Mouse (Mus musculus) forebrain, embryonic 14.5 days (tissue): ENCODE results near the gene Flywch1. TPM values are rescaled to one million over a fixed set of nuclear protein-coding genes. Genes with fewer than 3 reads are reported as not detected.

Experiments used
- ATAC-seq: fragments of 200-750 bp; cut with Nextera tagmentation; 2 replicates; pipeline ENCODE4 v1.8.0; 2017; ENCODE audit warnings: mild to moderate bottlenecking, moderate library complexity
- DNase-seq: peaks from one replicate; pipeline ENCODE4 v3.0.0-alpha.2; 2015; ENCODE audit warnings: low spot score
- H3K27ac ChIP-seq: fragments of 300-500 bp; sonication (generic); 2 replicates; pipeline ENCODE4 v1.5.1; 2014; ENCODE audit warnings: low read depth, mild to moderate bottlenecking, control low read depth, low read length, moderate library complexity
- H3K27me3 ChIP-seq: fragments of 300-500 bp; sonication (generic); replicated peaks from 2 replicates; pipeline ENCODE4 v1.6.1; 2014; ENCODE audit warnings: low read length, control low read depth, mixed read lengths; ENCODE audit not compliant: control insufficient read depth, insufficient read depth
- H3K36me3 ChIP-seq: fragments of 300-500 bp; sonication (generic); 2 replicates; pipeline ENCODE4 v1.6.1; 2014; ENCODE audit warnings: low read length, control low read depth; ENCODE audit not compliant: control insufficient read depth, insufficient read depth
- H3K4me1 ChIP-seq: fragments of 300-500 bp; sonication (generic); 2 replicates; pipeline ENCODE4 v1.6.1; 2014; ENCODE audit warnings: antibody characterized with exemption, low read length, control low read depth; ENCODE audit not compliant: control insufficient read depth, insufficient read depth
- H3K4me2 ChIP-seq: fragments of 300-500 bp; sonication (generic); 2 replicates; pipeline ENCODE4 v1.6.1; 2014; ENCODE audit warnings: mild to moderate bottlenecking, control low read depth, low read length
- H3K4me3 ChIP-seq: fragments of 300-500 bp; sonication (generic); 2 replicates; pipeline ENCODE4 v1.5.1; 2014; ENCODE audit warnings: low read depth, low read length, control low read depth
- H3K9ac ChIP-seq: fragments of 300-500 bp; sonication (generic); 2 replicates; pipeline ENCODE4 v1.6.1; 2014; ENCODE audit warnings: mild to moderate bottlenecking, low read length, control low read depth, moderate library complexity
- H3K9me3 ChIP-seq: fragments of 300-500 bp; sonication (generic); replicated peaks from 2 replicates; pipeline ENCODE4 v1.6.1; 2016; ENCODE audit warnings: low read length, control low read depth, mixed read lengths; ENCODE audit not compliant: control insufficient read depth
- WGBS: fragments of 180-500 bp; shearing (Covaris S2); extraction: QIAGEN DNeasy Blood & Tissue Kit; methylation state at CpG from one replicate; pipeline ENCODE4 v1.1.7; 2014; 5-methylcytosine and 5-hydroxymethylcytosine counted together
- polyA plus RNA-seq: library from polyadenylated mRNA; unstranded; fragments of >200 nt; fragmentation: Nextera tagmentation; extraction: Ambion mirVana; gene quantifications from 2 replicates; pipeline ENCODE4 v1.2.1, GENCODE M21; 2014

Flywch1 gene
- polyA plus RNA-seq, 1 experiment from 2014 or later: 129 TPM

- no peak for ATAC-seq
- H3K9me3 ChIP-seq: no peaks in the 10 kb centered on the region
- 0 out of 2 replicates have a peak overlapping the region, but pooled peaks have one; percentile 7 for H3K4me2 ChIP-seq
- peaks cover 28% of the 10 kb centered on the region for H3K36me3 ChIP-seq
- H3K9ac ChIP-seq: peak overlapping the region; percentile 5; the same call in 1 of the 2 replicates
- H3K4me1 ChIP-seq: peaks cover 17% of the 10 kb centered on the region; the same call in 1 of the 2 replicates
- H3K4me3 ChIP-seq: no peak overlapping the region
- peaks cover 20% of the 10 kb centered on the region for H3K27me3 ChIP-seq
- DNase-seq: no peak
- no peak overlapping the region for H3K27ac ChIP-seq
- WGBS: 61% methylated on average over 15 of the region's 15 CpGs
These were observed 33.6 kb downstream of the Flywch1 start for GRCm38 (mm10) chr17:23737493-23738445.

DNA sequence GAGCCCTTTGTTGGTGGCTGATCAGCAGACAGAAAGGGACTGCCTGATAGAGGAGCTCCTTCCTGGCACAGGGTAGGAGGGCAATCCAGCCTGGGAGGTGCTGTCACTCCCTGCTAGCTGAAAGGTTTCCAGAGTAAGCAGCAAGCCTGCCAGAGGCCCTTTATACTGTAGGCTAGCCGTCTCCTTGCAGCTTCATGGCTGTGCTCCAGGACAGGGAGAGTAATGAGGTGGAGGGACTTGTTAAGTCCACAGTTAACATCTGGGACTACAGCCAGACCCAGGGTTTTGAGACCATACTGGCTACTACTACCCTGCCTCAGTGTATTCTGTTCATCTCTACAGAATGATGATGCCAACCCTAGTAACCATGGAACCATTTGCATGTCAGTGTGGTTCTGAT is 37.1 kb downstream of the Flywch1 start:
- H3K9me3 ChIP-seq: no peaks in the 10 kb centered on the region
- H3K4me1 ChIP-seq: peaks cover 9% of the 10 kb centered on the region; the same call in 1 of the 2 replicates
- DNase-seq (peak; percentile 41), ATAC-seq (no peak)
- peak overlapping the region; percentile 13; the same call in 1 of the 2 replicates for H3K9ac ChIP-seq
- no peaks in the 10 kb centered on the region for H3K27me3 ChIP-seq
- no peak overlapping the region for H3K4me2 ChIP-seq
- peaks cover 28% of the 10 kb centered on the region for H3K36me3 ChIP-seq
- H3K27ac ChIP-seq: no peak overlapping the region
- no peak overlapping the region for H3K4me3 ChIP-seq
- 55% methylated on average over 1 of the region's 1 CpGs for WGBS

DNA sequence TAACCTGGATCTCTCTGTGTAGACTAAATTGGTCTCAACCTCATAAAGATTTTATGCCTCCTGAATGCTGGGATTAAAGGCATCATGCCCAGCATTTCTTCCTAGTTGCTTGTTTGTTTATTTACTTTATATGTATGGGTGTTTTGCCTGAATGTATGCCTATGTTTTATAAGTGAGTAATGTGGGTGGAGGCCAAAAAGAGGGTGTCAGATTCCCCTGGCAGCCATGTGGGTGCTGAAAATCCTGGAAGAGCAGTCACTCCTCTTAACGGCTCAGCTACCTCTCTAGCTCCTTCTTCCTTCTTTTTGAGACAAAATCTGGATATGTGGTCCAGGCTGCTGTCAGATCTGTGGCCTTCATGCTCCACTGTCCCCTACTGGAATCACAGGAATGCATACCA is 41.0 kb downstream of the Flywch1 start:
- Histone ChIP-seq H3K27ac (no peak overlapping the region), H3K36me3 (peaks cover 3% of the 10 kb centered on the region), H3K4me2 (no peak overlapping the region), H3K4me3 (no peak overlapping the region), H3K9ac (no peak overlapping the region), H3K27me3 (no peaks in the 10 kb centered on the region), H3K4me1 (peaks cover 11% of the 10 kb centered on the region; the same call in 1 of the 2 replicates), H3K9me3 (no peaks in the 10 kb centered on the region)
- 79% methylated on average over 1 of the region's 1 CpGs for WGBS
- DNase-seq: no peak
- ATAC-seq: no peak

GRCm38 (mm10) chr17:23726758-23727142 is 44.7 kb downstream of the Flywch1 start:
- Histone ChIP-seq H3K36me3 (no peaks in the 10 kb centered on the region), H3K27me3 (no peaks in the 10 kb centered on the region), H3K9ac (peak overlapping the region; percentile 70), H3K27ac (peak overlapping the region; percentile 63; the same call in 1 of the 2 replicates), H3K4me3 (peak overlapping the region; percentile 82), H3K9me3 (no peaks in the 10 kb centered on the region), H3K4me2 (peak overlapping the region; percentile 82), H3K4me1 (peaks cover 11% of the 10 kb centered on the region; the same call in 1 of the 2 replicates)
- DNase-seq: peak; percentile 70
- under 1% methylated on average over 19 of the region's 20 CpGs for WGBS
- ATAC-seq: peak; percentile 79

DNA sequence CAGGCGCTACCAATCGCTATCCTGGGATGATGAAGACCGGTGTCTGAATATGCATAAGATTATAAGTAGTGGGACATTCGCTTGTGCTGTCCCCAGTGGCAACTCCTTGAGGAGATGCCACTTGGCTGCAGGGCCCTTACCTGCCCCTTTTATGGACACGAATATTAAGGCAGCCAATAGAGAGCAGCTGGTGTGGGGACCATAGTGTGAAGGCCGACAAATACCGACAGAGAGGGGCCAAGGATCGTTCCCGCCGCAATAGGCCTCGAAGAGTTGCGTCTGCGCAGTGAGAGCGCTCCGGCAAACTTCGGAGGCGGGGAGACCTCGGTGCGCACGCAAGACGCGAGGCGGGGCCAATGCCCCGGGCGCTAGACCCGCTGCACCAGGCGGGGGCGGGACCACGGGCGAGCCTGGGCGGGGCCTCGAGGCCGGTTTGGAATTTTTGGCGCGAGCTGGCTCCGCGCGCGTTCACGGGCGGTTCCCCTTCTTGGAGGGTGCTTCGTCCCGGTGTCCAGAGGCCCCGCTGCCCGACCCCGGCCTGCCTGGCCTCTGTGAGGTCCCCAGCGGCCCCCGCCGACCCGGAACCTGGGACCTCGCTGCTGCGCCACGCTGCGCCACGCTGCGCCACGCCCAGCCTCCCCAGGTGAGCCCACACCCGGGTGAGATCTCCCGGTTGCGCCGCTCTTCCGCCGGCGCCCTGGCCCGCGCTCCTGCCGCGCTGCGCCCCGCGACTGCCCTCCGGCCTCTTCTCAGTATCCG is 45.2 kb downstream of the Flywch1 start, which contains the start of gene Pkmyt1:
Gene Pkmyt1 (plus strand): TSS at position 338 of the 759 bp plus-strand sequence.
- Histone ChIP-seq H3K27me3 (no peaks in the 10 kb centered on the region), H3K9me3 (no peaks in the 10 kb centered on the region), H3K36me3 (no peaks in the 10 kb centered on the region), H3K4me2 (peak within 1 kb of the TSS; percentile 82), H3K4me3 (peak within 1 kb of the TSS; percentile 82), H3K27ac (peak within 1 kb of the TSS; percentile 63; the same call in 1 of the 2 replicates), H3K4me1 (peaks cover 11% of the 10 kb centered on the region; the same call in 1 of the 2 replicates), H3K9ac (peak within 1 kb of the TSS; percentile 70)
- DNase-seq: peak; percentile 97
- ATAC-seq: peak; percentile 97
- 2% methylated on average over 67 of the region's 73 CpGs for WGBS

GRCm38 (mm10) chr17:23725477-23725876 is 45.9 kb downstream of the Flywch1 start:
- Histone ChIP-seq H3K27me3 (no peaks in the 10 kb centered on the region), H3K4me3 (peak overlapping the region; percentile 82; the same call in 1 of the 2 replicates), H3K4me2 (peak overlapping the region; percentile 82), H3K9me3 (no peaks in the 10 kb centered on the region), H3K36me3 (no peaks in the 10 kb centered on the region), H3K27ac (0 out of 2 replicates have a peak overlapping the region, but pooled peaks have one; percentile 46), H3K9ac (peak overlapping the region; percentile 70; the same call in 1 of the 2 replicates), H3K4me1 (peaks cover 11% of the 10 kb centered on the region; the same call in 1 of the 2 replicates)
- DNase-seq (no peak), ATAC-seq (no peak)
- 71% methylated on average over 4 of the region's 4 CpGs for WGBS

- no peaks in the 10 kb centered on the region for H3K36me3 ChIP-seq
- H3K4me3 ChIP-seq: no peak within 1 kb of the TSS
- H3K27ac ChIP-seq: no peak within 1 kb of the TSS
- DNase-seq: no peak
- no peaks in the 10 kb centered on the region for H3K9me3 ChIP-seq
- WGBS: 76% methylated on average over 7 of the region's 7 CpGs
- H3K27me3 ChIP-seq: no peaks in the 10 kb centered on the region
- no peak within 1 kb of the TSS for H3K9ac ChIP-seq
- peaks cover 11% of the 10 kb centered on the region; the same call in 1 of the 2 replicates for H3K4me1 ChIP-seq
- no peak for ATAC-seq
- H3K4me2 ChIP-seq: no peak within 1 kb of the TSS
These were observed 48.9 kb downstream of the Flywch1 start, which contains the start of gene 1520401A03Rik for GRCm38 (mm10) chr17:23722376-23723125. 1520401A03Rik (minus strand) TSS chr17:23722783.

DNA sequence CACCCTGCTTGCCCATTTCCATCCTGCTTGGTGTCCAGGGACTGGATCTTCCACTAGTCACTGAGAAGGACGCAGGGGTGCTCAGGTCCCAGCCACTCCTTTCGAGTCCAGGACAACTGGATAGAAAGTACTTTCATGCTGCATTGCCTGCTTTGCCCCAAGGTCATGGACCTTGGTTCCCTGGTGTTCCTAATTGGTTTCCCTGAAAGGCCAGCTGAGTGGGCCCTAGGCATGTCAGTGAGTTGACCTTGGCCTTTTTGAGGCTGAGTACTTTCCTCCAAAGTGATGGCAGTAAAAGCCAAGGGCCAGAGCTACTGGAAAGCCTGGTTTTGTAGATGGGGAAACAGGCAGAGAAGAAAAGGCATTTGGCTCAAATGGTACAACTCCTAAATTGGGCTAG is 49.5 kb downstream of the Flywch1 start:
- Histone ChIP-seq H3K9ac (no peak overlapping the region), H3K36me3 (no peaks in the 10 kb centered on the region), H3K27me3 (no peaks in the 10 kb centered on the region), H3K4me1 (peaks cover 7% of the 10 kb centered on the region; the same call in 1 of the 2 replicates), H3K4me3 (no peak overlapping the region), H3K4me2 (no peak overlapping the region), H3K27ac (no peak overlapping the region), H3K9me3 (no peaks in the 10 kb centered on the region)
- no peak for ATAC-seq
- no peak for DNase-seq
- WGBS: 80% methylated on average over 2 of the region's 2 CpGs
